Mouse (Mus musculus): ENCODE data around the gene Gm11562. TPM values are rescaled to one million over a fixed set of nuclear protein-coding genes. Genes with fewer than 3 reads are reported as not detected.
"Not testable (repeated sequence)": the region's sequence is repeated elsewhere in the genome, so short reads cannot be mapped to it uniquely, and the experiment has no call there.

The Gm11562 gene
- polyA plus RNA-seq (2014; fragmentation: Nextera tagmentation; extraction: Ambion mirVana): not detected in 2 replicates

DNA sequence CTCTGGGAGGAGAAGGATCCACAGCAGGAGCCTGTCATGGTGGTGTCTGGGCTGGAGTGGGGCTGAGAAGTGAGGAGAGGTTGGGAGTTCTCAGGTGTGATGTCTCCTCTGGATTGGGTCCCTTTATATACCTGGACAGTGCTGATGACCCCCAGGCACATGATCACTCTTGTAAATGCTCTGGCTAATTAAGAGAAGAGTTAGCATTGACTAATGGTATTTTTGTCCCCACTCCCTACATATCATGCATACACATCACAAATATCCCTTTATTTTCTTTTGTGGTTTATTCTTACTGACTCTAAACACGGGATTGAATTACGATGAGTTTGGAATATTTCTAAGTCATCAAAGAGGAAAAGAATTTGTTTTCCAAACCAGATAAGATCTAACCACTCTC lies at the start of gene Gm11562:
Gene Gm11562, minus strand, starts transcription at position 101 of the 400 bp plus-strand sequence.
- Histone ChIP-seq H3K4me2 (replicated peaks; ENCODE audit: low read depth, low read length) (no peak within 1 kb of the TSS), H3K27ac (ENCODE audit: low read depth, low read length) (no peak within 1 kb of the TSS), H3K9me3 (ENCODE audit: control insufficient read depth, low read length) (no peaks in the 10 kb centered on the region), H3K27me3 (ENCODE audit: control insufficient read depth, insufficient read depth, low read length) (no peaks in the 10 kb centered on the region), H3K36me3 (ENCODE audit: control insufficient read depth, insufficient read depth, low read length) (no peaks in the 10 kb centered on the region), H3K4me3 (ENCODE audit: low read depth, low read length) (no peak within 1 kb of the TSS), H3K4me1 (replicated peaks; ENCODE audit: control insufficient read depth, insufficient read depth, low read length) (no peaks in the 10 kb centered on the region), H3K9ac (ENCODE audit: low read depth, low read length) (no peak within 1 kb of the TSS)
- DNase-seq (ENCODE audit: low spot score) (no peak), ATAC-seq (ENCODE audit: low FRiP score) (no peak)
- WGBS: 91% methylated on average over 2 of the region's 2 CpGs

DNA sequence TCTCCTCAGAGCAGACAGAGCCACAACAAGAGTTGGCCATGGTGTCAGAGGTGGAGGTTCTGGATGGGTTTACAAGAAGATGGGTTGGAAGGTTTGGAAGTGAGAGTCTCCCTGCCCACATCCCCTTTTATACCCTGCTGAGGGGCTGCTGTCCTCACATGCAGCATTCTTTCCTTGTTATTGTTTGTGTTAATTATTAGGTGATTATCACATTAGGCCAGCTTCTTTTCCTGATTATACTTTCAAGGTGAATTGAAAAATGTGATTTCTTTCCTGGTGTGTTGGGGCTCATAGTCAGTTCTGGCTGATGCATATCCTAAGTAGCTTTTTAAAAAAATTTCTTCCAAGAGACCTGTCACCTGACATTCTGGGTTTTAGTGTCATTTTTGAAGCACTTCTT lies 45.6 kb upstream of the Gm11562 start, which contains the start of gene Krtap4-6:
Gene Krtap4-6, minus strand, starts transcription at position 101 of the 400 bp plus-strand sequence.
- DNase-seq (ENCODE audit: low spot score) (no peak), ATAC-seq (ENCODE audit: low FRiP score) (no peak)
- H3K9me3 ChIP-seq (ENCODE audit: control insufficient read depth, low read length): no peaks in the 10 kb centered on the region
- H3K27me3 ChIP-seq (ENCODE audit: control insufficient read depth, insufficient read depth, low read length): no peaks in the 10 kb centered on the region
- no peak within 1 kb of the TSS for H3K27ac ChIP-seq (ENCODE audit: low read depth, low read length)
- H3K4me3 ChIP-seq (ENCODE audit: low read depth, low read length): no peak within 1 kb of the TSS
- no peak within 1 kb of the TSS for H3K4me2 ChIP-seq (replicated peaks; ENCODE audit: low read depth, low read length)
- no peaks in the 10 kb centered on the region for H3K36me3 ChIP-seq (ENCODE audit: control insufficient read depth, insufficient read depth, low read length)
- no peaks in the 10 kb centered on the region for H3K4me1 ChIP-seq (replicated peaks; ENCODE audit: control insufficient read depth, insufficient read depth, low read length)
- H3K9ac ChIP-seq (ENCODE audit: low read depth, low read length): no peak within 1 kb of the TSS

DNA sequence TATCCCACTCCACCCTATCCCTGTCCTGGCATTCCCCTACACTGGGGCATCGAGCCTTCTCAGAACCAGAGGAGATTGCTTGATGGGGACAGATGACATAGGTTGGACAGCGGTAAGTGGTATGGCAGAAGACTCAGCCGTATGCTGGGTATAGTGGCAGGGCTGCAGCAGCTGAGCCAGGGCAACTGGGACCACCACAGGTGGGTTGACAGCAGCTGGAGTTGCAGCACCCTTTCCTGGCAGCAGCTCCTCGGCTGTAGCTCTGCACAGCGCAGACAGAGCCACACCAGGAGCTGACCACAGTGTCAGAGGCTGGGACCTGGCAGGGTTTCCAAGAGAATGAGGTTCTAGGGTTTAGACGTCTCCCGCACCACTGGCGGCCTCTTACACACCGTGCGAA lies 42.6 kb upstream of the Gm11562 start:
- no peaks in the 10 kb centered on the region for H3K27me3 ChIP-seq (ENCODE audit: control insufficient read depth, insufficient read depth, low read length)
- H3K4me1 ChIP-seq (replicated peaks; ENCODE audit: control insufficient read depth, insufficient read depth, low read length): no peaks in the 10 kb centered on the region
- no peaks in the 10 kb centered on the region for H3K9me3 ChIP-seq (ENCODE audit: control insufficient read depth, low read length)
- WGBS: 90% methylated on average over 10 of the region's 10 CpGs
- H3K9ac ChIP-seq (ENCODE audit: low read depth, low read length): no peak overlapping the region
- H3K27ac ChIP-seq (ENCODE audit: low read depth, low read length): no peak overlapping the region
- ATAC-seq (ENCODE audit: low FRiP score) (no peak), DNase-seq (ENCODE audit: low spot score) (no peak)
- no peak overlapping the region for H3K4me2 ChIP-seq (replicated peaks; ENCODE audit: low read depth, low read length)
- no peaks in the 10 kb centered on the region for H3K36me3 ChIP-seq (ENCODE audit: control insufficient read depth, insufficient read depth, low read length)
- H3K4me3 ChIP-seq (ENCODE audit: low read depth, low read length): no peak overlapping the region

- WGBS: 88% methylated on average over 4 of the region's 4 CpGs
- Histone ChIP-seq H3K27ac (ENCODE audit: low read depth, low read length) (no peak overlapping the region), H3K4me3 (ENCODE audit: low read depth, low read length) (no peak overlapping the region)
Measured at GRCm38 (mm10) chr11:99659256-99659655, 39.0 kb upstream of the Gm11562 start.

DNA sequence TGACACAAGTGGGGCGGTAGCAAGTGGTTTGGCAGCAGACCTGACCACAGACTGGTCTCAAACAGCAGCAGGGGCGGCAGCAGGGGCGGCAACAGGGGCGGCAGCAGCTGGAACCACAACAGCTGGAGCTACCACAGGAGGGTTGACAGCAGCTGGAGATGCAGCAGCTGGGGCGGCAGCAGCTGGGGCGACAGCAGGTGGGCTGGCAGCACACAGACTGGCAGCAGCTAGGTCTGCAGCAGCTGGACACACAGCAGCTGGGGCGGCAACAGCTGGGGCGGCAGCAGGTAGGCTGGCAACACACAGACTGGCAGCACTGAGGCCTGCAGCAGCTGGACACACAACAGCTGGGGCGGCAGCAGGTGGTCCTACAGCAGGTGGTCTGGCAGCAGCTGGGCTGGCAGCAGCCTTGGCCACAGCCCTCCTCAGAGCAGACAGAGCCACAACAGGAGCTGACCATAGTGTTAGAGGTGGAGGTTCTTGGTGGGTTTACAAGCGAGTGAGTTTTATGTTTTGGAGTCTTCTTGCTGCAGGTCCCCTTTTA lies 38.3 kb upstream of the Gm11562 start, which contains the start of gene Gm11563:
Gene Gm11563, minus strand, starts transcription at position 494 of the 544 bp plus-strand sequence.
- not testable (repeated sequence) for DNase-seq (ENCODE audit: low spot score); H3K4me3 ChIP-seq (ENCODE audit: low read depth, low read length); H3K27ac ChIP-seq (ENCODE audit: low read depth, low read length); H3K36me3 ChIP-seq (ENCODE audit: control insufficient read depth, insufficient read depth, low read length); ATAC-seq (ENCODE audit: low FRiP score); H3K27me3 ChIP-seq (ENCODE audit: control insufficient read depth, insufficient read depth, low read length); H3K4me2 ChIP-seq (replicated peaks; ENCODE audit: low read depth, low read length); H3K9me3 ChIP-seq (ENCODE audit: control insufficient read depth, low read length); H3K4me1 ChIP-seq (replicated peaks; ENCODE audit: control insufficient read depth, insufficient read depth, low read length); H3K9ac ChIP-seq (ENCODE audit: low read depth, low read length)
- WGBS: 61% methylated on average over 10 of the region's 10 CpGs

More at GRCm38 (mm10) chr11:99659256-99659655, 39.0 kb upstream of the Gm11562 start:
- DNase-seq (ENCODE audit: low spot score) (no peak), ATAC-seq (ENCODE audit: low FRiP score) (no peak)
- H3K9ac ChIP-seq (ENCODE audit: low read depth, low read length): no peak overlapping the region
- H3K4me2 ChIP-seq (replicated peaks; ENCODE audit: low read depth, low read length): no peak overlapping the region
- H3K4me1 ChIP-seq (replicated peaks; ENCODE audit: control insufficient read depth, insufficient read depth, low read length): no peaks in the 10 kb centered on the region
- H3K36me3 ChIP-seq (ENCODE audit: control insufficient read depth, insufficient read depth, low read length): no peaks in the 10 kb centered on the region
- H3K9me3 ChIP-seq (ENCODE audit: control insufficient read depth, low read length): no peaks in the 10 kb centered on the region
- no peaks in the 10 kb centered on the region for H3K27me3 ChIP-seq (ENCODE audit: control insufficient read depth, insufficient read depth, low read length)

DNA sequence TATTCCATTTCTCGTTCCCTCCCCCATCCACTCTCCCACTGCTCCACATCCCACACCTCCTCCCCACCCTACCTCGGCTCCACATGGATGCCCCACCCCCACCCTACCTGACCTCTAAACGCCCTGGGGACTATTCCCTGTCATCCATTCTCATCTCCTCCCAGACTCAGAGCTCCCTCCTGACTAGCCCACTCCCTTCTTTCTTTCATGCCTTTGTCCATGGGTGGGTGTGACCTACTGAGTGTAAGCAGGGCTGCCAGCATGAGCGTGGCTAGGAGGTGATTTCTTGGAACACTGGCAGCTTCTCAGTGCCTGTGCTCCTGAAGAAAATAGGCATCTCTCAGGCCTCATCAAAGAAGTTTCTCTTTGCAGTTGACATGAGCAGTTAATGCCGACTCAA lies 36.8 kb upstream of the Gm11562 start:
- no peak overlapping the region for H3K27ac ChIP-seq (ENCODE audit: low read depth, low read length)
- ATAC-seq (ENCODE audit: low FRiP score) (no peak), DNase-seq (ENCODE audit: low spot score) (no peak)
- H3K9ac ChIP-seq (ENCODE audit: low read depth, low read length): no peak overlapping the region
- no peaks in the 10 kb centered on the region for H3K27me3 ChIP-seq (ENCODE audit: control insufficient read depth, insufficient read depth, low read length)
- H3K4me3 ChIP-seq (ENCODE audit: low read depth, low read length): no peak overlapping the region
- H3K4me2 ChIP-seq (replicated peaks; ENCODE audit: low read depth, low read length): no peak overlapping the region
- H3K9me3 ChIP-seq (ENCODE audit: control insufficient read depth, low read length): no peaks in the 10 kb centered on the region
- no peaks in the 10 kb centered on the region for H3K4me1 ChIP-seq (replicated peaks; ENCODE audit: control insufficient read depth, insufficient read depth, low read length)
- H3K36me3 ChIP-seq (ENCODE audit: control insufficient read depth, insufficient read depth, low read length): no peaks in the 10 kb centered on the region
- WGBS: 42% methylated on average over 5 of the region's 5 CpGs

GRCm38 (mm10) chr11:99650136-99650535 lies 29.9 kb upstream of the Gm11562 start, which contains the start of gene Gm11555:
Gm11555 (minus strand) TSS chr11:99650236.
- no peaks in the 10 kb centered on the region for H3K36me3 ChIP-seq (ENCODE audit: control insufficient read depth, insufficient read depth, low read length)
- ATAC-seq (ENCODE audit: low FRiP score) (no peak), DNase-seq (ENCODE audit: low spot score) (no peak)
- no peaks in the 10 kb centered on the region for H3K27me3 ChIP-seq (ENCODE audit: control insufficient read depth, insufficient read depth, low read length)
- WGBS: 86% methylated on average over 2 of the region's 2 CpGs
- H3K4me1 ChIP-seq (replicated peaks; ENCODE audit: control insufficient read depth, insufficient read depth, low read length): no peaks in the 10 kb centered on the region
- no peak within 1 kb of the TSS for H3K4me2 ChIP-seq (replicated peaks; ENCODE audit: low read depth, low read length)
- no peaks in the 10 kb centered on the region for H3K9me3 ChIP-seq (ENCODE audit: control insufficient read depth, low read length)
- H3K27ac ChIP-seq (ENCODE audit: low read depth, low read length): no peak within 1 kb of the TSS
- H3K9ac ChIP-seq (ENCODE audit: low read depth, low read length): no peak within 1 kb of the TSS
- H3K4me3 ChIP-seq (ENCODE audit: low read depth, low read length): no peak within 1 kb of the TSS

DNA sequence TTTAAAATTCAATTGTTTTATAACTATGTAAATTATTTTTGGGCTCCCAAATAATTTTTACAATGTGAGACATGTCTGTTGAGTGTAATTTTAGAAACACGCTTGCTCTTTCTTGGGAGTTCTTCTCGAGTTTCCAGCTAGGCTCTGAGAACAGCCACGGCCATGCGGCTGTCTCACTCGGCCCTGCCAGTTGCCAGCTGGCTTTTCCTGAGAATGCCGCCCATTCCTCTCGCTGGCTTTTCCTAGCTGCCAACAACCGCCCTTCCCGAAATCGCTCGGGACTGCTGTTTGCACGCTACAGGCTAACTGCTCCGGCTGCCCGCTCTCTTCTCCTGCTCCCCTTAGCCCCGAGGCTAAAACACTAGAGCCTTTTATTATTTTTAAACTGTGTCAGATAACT lies 26.2 kb upstream of the Gm11562 start:
- H3K36me3 ChIP-seq (ENCODE audit: control insufficient read depth, insufficient read depth, low read length): no peaks in the 10 kb centered on the region
- no peak overlapping the region for H3K9ac ChIP-seq (ENCODE audit: low read depth, low read length)
- DNase-seq (ENCODE audit: low spot score) (no peak), ATAC-seq (ENCODE audit: low FRiP score) (no peak)
- no peaks in the 10 kb centered on the region for H3K9me3 ChIP-seq (ENCODE audit: control insufficient read depth, low read length)
- H3K27me3 ChIP-seq (ENCODE audit: control insufficient read depth, insufficient read depth, low read length): no peaks in the 10 kb centered on the region
- no peak overlapping the region for H3K4me3 ChIP-seq (ENCODE audit: low read depth, low read length)
- H3K4me1 ChIP-seq (replicated peaks; ENCODE audit: control insufficient read depth, insufficient read depth, low read length): no peaks in the 10 kb centered on the region
- H3K4me2 ChIP-seq (replicated peaks; ENCODE audit: low read depth, low read length): no peak overlapping the region
- no peak overlapping the region for H3K27ac ChIP-seq (ENCODE audit: low read depth, low read length)
- 88% methylated on average over 15 of the region's 15 CpGs for WGBS

GRCm38 (mm10) chr11:99644351-99644750 lies 24.1 kb upstream of the Gm11562 start:
- no peaks in the 10 kb centered on the region for H3K27me3 ChIP-seq (ENCODE audit: control insufficient read depth, insufficient read depth, low read length)
- 81% methylated on average over 3 of the region's 3 CpGs for WGBS
- ATAC-seq (ENCODE audit: low FRiP score) (no peak), DNase-seq (ENCODE audit: low spot score) (no peak)
- no peaks in the 10 kb centered on the region for H3K4me1 ChIP-seq (replicated peaks; ENCODE audit: control insufficient read depth, insufficient read depth, low read length)
- H3K36me3 ChIP-seq (ENCODE audit: control insufficient read depth, insufficient read depth, low read length): no peaks in the 10 kb centered on the region
- H3K9me3 ChIP-seq (ENCODE audit: control insufficient read depth, low read length): no peaks in the 10 kb centered on the region
- H3K27ac ChIP-seq (ENCODE audit: low read depth, low read length): no peak overlapping the region
- H3K4me3 ChIP-seq (ENCODE audit: low read depth, low read length): no peak overlapping the region
- H3K9ac ChIP-seq (ENCODE audit: low read depth, low read length): no peak overlapping the region
- no peak overlapping the region for H3K4me2 ChIP-seq (replicated peaks; ENCODE audit: low read depth, low read length)

Measured in hindbrain, embryonic 11.5 days (tissue).